Mouse (Mus musculus) brain, embryonic 18.5 days (tissue): Measurements from ENCODE around the gene Atg10.
A peak's percentile ranks its signal among the peaks of the same experiment; 100 is the strongest.
"Not testable (repeated sequence)": the region's sequence is repeated elsewhere in the genome, so short reads cannot be mapped to it uniquely, and the experiment has no call there.

Experiments used
- DNase-seq: peaks from one replicate; pipeline ENCODE4 v3.0.0-alpha.2; 2012; ENCODE audit warnings: low read depth, low spot score

The Atg10 gene

DNA sequence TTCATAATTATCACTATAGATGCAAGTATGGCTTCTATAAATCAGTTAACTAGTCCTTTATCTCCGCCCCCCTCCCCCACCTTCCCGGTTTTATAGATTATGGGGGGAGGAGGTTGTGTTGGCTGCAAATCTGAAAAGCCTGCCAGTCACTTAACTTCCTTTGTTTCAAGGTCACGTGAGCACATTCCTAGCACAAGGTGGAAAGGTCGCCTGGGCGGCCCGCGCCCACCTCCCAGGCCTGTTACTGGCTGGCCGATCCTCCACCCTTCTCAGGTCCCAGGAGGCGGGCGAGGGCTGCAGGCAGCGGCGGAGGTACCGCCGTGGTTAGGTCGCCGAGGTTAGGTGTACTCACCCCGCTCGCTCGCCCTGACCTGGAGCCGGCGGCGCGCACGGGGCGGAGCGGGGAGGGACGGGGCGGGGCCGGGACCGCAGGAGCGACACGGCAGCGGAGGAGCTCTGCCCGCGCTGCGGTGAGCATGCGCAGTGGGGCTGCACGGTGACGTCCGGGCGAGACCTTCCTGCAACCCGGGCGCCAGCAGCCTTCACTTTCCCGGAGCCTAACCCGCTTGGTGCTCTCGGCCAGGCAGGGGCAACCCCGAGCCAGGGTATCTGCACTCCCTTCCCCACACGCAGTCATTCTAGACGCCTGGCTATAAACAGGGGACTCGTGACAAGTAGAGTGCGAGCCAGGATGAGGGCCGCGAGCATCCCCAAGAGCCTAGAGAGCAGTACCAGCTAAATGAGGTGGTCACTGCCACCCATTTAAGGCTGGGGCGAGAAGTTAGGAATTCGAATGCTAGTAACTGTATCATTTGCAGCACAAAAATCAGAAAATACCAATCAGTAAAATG is at the start of gene Atg10:
TSS of gene Atg10 (minus strand) at position 382 of the 851 bp plus-strand sequence.
- DNase-seq = peak; percentile 78

DNA sequence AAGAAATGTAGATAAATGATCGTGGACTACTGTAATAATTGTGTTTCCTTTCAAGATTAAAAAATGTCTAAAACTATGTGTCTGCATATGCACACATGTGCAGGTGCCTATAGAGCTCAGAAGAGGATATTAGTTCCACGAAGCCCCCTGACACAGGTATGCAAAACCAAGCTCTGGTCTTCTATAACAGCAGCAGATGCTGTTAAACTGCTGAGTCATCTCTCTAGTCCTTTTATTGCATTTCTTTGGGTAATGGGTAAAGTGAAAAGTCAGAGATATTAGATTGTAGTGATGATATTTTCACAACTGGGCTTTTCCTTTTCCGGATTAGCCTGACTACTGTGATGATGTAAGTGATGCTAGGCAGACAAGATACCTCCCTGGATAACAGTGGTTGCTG is 28.6 kb upstream of the Atg10 start:
- DNase-seq = no peak

DNA sequence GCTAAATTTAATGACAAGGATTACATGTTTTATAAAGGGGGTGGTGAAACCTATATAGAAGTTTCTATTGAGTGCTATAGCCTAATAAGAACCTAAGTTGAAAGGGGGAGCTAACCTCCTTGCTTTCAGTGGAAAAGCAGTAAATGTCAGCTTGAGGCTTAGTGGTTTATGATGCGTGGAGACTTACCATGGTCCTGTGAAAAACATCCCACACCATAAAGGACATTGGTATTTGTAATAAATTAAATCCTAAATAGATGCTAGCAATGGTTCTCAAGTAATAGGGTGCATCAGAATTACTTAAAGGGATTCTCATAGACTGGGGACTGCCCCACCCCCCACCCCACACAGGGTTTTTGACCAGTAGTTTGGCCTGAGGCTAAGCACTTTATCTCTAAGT is 27.9 kb upstream of the Atg10 start:
- no peak for DNase-seq

DNA sequence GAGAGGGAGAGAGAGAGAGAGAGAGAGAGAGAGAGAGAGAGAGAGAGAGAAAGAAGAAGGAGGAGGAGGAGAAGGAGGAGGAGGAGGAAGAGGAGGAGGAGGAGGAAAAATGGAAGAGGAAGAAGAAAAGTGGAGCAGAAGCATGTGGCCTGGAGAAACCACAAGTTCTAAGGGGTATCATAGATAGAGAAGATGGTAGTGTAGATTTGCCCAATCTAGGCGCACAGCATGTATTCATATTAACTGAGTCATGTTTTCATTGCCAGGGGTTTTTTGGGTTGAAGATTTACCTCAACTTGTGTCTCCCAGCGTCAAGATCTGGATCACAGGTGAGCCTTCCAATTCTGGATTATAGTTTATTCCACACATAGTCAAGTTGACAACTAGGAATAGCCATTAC is 26.3 kb upstream of the Atg10 start:
- not testable (repeated sequence) for DNase-seq

DNA sequence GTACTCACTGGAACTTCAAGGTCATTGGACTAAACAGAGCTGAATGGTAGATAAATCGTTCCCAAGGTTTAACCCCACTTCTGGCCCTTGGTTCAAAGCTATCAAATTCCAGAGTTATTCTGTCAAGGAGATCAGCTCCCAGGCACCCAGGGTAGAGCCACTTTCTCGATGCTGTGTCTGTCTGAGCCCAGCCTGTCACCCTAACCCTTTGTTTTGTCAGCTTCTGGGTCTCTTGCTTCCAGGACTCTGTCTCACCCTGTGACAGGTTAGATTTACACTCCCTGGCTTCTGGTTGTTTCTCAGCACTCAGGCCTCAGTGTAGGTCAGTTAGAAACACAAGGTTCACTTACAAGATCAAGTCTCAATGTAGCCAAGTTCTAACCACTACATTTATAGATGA is 22.7 kb upstream of the Atg10 start:
- DNase-seq = no peak

DNA sequence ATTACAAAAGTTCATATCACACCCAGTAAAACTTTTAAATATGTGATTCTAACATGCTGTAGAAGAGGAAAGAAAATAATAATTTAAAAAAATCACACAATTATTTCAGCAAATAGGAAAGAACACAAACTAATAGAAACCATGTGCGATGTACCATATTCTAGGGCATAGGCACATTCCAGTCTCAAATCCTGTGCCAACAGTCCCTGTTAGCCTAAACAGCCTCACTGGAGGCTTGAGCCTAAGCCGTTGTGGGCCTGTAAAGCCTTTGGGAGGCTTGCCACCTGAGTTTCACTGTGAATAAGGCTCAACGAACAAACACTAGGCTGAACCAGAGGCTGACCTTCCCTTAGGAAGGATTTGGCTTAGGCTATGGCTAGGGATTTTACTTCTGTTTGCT is 14.2 kb upstream of the Atg10 start:
- DNase-seq = no peak

DNA sequence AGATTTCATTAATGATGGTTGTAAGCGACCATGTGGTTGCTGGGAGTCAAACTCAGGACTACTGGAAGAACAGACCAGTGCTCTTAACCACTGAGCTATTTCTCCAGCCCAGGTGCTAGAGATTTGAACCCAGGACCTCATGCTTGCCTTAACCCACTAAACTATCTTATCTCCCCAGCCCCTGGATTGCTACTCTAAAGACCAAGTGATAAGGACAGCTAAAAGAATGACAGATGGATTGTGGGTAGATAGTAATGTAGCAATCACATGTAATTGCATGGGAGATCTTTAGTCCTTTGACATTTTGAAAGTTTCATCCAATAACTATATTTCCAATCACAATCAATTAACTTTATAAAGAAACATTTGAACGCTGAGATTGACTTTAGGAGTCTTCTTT is 13.1 kb upstream of the Atg10 start:
- no peak for DNase-seq

DNA sequence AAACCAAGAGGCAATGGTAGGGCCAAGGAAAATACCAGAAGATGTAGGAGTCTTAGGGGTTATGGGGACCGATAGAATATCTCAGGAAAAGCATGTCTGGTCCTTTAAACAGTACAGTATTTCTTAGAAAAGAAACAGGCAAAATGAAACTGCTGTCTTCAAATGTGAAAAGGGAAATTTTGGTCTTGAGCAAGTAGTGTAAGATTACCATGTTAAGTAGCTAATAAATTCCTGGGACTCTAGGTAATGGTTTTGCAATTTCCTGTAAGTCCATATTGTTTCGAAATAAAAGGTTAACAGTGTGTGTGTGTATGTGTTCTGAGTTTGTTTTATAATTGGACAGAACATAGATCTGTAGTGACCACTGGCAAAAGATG is 658 bp upstream of the Atg10 start:
- DNase-seq = no peak

DNA sequence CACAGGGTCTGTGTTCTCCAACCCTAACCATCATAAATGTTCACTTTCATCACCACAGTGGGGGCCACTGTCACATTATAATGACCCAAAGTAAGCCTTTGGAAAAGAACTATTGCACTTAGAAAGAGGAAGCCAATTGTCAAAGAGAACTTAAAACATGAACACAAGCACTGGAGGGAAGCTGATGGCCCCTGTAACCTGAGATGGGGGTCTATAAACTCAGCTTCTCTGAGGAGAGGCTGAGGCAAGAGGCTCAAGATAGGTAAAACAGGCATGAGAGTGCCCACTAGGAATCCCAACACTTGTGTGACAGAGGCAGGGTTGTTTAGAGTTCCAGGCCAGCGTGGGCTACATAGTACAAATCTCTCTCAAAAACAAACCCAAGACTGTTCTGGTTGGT is 705 bp downstream of the Atg10 start:
- DNase-seq = no peak

DNA sequence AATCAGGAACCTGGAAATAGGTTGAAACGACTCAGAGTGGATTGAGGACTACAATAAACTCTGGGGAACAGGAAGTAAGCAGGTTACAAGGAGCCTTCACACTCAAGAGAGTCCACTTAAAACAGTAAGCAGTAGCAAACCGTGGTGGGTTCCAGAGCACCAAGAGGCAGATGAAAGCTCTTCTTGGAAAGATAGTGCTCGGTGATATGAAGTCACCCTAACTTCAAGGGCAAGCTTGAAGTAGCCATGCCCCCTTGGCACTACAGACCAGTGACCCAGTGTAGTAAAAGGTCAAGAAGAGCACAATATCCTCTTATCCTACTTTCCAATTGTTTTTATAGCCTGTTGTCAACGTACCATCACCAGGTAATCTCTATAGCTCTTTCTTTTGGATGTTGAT is 2.1 kb downstream of the Atg10 start:
- DNase-seq = no peak

DNA sequence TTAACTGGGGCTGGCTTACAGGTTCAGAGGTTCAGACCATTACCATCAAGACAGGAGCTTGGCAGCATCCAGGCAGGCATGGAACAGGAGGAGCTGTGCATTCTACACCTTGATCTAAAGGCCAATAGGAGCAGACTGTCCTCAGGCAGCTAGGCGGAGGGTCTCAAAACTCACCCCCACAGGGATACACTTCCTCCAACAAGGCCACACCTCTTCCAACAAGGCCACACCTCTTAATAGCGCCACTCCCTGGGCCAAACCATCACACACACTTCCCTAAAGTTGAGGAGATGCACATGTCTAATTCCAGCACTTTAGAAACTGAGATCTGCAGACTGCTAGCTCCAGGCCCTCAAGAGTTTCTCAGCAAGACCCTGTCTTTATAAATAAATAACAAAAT is 6.1 kb downstream of the Atg10 start:
- no peak for DNase-seq

DNA sequence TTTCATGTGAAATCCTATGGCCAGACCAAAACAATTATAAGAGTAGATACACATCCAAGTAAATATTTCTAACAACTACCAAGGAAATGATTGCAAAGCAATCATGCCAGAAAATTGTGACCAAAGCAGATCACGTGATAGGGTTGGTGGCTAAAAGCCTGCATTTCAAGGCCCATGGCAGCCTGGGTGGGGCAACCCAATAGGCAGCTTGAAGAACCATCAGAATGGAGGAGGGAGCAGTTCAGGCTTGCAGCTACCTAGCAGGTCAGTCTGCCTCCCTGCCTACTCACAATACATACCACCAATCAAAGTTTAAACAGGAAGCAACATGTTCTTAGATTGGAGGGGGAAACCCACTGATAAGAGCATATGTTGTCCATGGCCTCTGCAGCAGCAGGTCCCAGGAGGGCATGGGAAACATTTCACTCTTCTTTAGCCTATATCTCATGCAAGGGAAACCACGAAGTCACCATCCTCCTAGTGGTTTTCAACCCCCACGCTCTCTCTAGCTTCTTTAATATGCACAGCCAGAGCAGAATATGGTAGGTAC is 7.0 kb downstream of the Atg10 start:
- DNase-seq = no peak

DNA sequence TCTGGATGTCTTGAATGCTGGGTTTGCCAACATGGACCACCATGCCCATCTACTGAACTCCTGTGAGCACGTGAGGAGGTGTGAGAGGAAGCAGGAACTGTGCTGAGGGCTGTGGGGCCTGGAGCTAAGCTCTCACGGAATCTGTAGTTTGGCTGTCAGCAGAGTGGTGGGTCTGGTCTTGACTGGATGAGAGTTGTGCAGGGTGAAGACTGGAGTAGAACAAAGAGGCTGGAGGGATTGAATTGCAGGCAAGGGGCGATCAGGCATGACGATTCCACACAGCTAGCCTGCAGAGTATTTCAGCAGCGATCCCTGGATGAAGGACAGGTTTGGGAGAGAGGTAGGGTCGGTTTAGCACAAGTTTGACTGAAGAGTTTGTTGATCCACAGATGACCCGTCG is 10.8 kb downstream of the Atg10 start:
- DNase-seq = no peak

DNA sequence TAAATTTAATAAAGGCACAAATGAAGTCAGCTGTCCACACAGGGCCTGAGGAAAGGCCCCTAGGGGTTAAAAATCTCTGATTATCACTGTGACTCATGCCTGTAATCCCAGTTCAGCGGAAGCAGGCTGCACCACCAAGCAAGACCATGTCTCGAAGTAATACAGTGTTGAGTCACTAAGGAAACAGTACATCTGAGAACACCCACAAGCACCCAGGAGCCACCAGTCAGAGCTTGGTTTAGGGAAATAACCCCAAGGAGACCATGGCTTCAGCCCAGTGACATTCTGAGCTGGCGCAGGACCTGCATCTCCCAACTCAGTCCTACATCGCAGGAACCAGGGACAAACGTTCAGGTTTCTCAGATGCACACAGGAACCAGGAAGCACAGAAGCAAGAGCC is 17.5 kb downstream of the Atg10 start:
- DNase-seq = no peak

DNA sequence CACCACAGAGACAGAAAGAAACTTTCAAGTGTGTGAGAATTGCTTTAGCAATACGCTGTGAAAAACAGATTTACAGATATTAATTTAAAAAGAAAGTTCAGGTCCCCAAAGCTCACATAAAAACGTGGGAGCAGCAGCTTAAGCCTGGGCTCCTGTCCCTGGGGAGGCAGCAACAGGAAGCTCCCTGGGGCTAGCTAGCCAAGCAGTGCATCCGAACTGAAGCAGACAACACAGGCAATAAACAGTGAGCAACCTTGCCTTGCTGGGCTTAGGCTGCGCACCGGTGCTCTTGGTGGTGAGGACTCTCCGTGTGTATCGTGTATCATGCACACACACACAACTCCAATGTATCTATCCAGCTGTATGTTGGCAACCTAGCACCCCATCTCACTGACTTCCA is 21.2 kb downstream of the Atg10 start:
- DNase-seq = no peak

DNA sequence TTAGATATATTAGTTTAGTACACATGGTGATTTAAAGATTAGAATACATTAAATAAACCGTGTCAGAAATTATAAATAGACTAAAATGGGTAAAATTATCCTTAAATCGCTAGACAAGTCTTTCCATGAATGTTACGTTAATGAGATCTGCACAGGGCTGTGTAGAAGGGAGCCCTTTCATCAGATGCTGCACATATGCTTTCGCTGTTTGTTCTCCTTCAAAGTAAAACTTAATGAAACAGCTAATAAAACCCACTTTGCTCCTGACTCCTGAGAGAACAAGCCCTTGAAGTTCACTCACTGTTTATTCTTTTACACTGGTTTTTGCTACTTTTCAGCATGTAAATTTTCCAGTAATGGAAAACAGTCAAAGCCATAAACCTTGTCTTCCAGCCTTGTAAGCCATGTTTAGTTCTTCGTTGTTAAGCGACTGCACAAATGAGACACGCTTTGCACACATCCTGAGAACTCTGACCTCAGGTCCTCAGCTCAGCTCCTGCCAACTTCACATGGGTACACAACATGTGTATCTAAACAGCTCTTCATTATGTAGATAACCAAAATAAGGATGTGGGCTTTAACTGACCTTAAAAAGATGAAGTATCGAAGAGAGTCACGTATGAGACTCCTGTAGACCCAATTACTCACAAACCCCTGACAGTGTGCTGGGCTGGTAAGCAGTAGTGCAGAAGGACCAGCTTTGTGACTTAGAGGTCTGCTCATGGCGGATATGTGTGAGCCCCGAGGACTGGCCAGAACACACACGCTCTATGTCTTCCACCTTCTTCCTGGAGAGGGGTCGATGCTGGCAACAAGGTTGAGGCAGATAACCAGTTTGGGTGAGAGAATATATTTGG is 36.2 kb downstream of the Atg10 start:
- no peak for DNase-seq

DNA sequence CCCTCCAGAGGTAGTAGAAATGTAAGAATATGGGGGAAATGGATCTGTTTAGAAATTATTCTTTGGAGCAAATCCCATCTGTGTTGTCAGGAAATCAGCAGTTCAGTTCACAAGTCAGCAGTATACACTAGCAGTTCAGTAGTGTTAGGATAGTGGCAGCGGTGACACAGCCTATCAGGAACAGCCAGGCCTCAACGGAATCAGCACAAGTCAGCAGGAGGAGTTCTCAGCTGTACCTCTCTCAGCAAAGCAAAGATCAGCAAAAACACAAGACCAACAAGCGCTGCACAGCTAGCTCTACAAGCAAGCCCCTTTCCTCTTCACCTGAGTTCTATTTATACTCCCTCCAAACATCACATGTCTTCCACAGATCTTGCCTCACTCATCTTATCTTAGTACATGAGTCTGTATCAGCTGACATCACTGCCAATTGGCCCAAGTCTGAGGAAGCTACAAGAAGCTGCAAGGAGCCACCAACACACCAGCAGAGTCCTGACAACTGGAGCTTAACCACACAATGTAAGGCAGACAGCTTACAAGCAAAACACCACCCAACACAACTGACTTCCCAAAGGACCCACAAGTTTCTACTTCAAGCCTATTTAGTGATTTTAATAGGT is 38.4 kb downstream of the Atg10 start:
- no peak for DNase-seq

DNA sequence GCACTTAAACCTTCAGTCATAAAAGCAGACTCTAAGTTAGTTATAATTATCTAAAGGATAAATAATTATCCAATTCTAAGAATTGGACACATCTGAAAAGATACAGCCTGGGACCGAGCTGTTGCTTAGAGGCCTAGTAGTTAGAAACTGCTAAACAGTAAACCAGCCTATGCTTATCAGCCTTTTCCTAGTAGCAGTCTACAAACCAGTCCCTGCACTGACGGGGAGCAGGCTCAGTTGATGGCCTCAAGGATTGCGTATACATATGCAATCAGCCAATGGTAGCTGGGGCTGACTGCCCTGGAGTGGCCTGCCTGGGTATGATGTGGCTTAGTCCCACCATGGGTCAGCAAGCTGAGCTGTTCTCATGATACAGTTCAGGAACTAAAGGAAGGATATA is 39.5 kb downstream of the Atg10 start:
- no peak for DNase-seq

DNA sequence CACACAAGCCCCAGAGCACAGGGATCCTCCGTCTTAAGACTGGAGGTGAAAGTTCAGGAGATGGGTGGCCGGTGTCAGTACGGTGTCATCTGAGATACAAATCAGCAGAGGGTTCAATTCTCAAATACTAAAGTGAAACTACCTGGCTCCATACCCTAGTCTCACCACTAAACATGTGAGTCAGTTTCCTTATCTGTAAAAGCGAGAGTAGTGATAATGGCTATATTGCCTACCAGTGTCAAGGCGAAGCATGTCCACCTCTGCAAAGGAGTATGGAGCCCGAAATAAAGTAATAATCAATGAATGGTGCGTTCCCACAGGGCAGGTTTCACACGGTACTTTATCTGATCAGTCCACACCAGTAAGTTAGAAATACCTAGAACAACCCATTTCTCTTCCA is 43.4 kb downstream of the Atg10 start:
- DNase-seq = no peak

DNA sequence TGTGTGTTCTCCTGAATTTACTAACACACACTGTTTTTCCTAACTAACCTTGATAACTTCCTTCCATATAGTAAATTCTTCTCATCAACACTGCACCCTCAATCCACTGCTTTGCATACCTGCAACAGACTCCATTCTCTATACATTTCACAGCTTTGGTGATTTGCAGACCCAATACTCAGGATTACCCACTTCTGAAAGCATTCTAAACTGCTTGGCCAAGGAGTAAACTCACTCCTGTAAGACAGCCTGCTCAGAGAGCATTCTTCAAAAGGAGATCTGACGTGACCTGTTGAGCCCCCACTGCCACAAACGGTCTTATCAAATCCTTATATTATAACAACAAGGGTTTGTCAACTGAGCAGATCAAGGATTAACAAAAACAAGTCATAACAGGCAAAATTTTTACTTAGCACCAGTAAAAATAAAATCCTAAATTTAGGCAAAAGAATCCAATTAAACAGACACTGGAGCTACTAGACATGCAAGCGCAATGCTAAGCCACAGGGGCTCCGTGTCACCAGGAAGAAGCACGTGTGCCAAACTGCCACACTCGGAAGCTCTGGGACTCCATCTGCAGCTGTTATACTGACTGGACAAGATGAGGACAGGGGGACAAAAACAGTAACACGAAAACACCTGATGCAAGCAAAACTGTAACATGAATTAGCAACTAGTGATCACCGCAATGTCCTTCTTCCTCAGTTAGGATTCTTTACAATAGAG is 44.4 kb downstream of the Atg10 start:
- DNase-seq = no peak

DNA sequence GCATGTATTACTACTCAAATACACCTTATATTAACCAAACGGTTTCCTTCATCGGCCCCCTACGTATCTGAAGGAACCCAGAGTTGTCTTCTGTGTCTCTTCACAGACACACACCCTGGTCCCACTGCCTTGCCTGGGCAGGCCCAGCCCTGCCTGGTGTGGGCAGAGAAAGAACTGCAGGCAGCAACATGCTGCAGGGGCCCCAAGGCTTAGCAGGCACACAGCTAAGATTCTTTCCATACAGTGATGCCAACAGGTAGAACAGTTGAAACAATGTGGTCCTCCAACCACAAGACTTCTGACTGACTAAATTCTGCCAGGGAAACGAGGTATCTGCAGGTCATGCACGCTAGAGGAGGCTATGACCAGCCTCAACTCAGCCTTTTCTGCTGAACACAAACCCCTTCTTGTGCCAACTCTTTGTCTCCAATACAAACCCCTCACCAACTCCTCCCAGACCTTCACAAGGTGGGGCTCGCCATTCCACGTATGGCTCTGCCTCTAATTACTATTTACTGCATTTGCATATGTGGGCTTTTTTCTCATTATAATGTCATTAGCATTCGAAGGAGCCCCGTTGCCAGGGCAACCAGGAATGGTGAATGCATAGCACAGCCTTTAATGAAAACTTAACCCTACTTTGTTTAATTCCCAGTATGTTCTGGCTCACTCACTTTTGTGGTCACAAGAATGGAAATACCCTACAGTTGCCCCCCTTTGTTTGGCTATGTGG is 45.2 kb downstream of the Atg10 start:
- DNase-seq = peak; percentile 42
